Mouse (Mus musculus) small intestine, adult 2 months (tissue): ENCODE measurements around the gene Gm5426.

Experiments
- CTCF ChIP-seq: fragments of 200-500 bp; IDR thresholded peaks from 2 replicates; pipeline ENCODE4 v1.5.1; 2012; ENCODE audit warnings: low read depth, mild to moderate bottlenecking, control low read depth, inconsistent platforms, low read length, moderate library complexity, mixed read lengths; ENCODE audit not compliant: insufficient replicate concordance, insufficient read length; ENCODE audit errors: extremely low read depth
- POLR2A ChIP-seq: fragments of 200-500 bp; IDR thresholded peaks from 2 replicates; pipeline ENCODE4 v1.6.1; 2012; ENCODE audit warnings: low read depth, mild to moderate bottlenecking, control low read depth, inconsistent platforms, low read length, moderate library complexity

DNA sequence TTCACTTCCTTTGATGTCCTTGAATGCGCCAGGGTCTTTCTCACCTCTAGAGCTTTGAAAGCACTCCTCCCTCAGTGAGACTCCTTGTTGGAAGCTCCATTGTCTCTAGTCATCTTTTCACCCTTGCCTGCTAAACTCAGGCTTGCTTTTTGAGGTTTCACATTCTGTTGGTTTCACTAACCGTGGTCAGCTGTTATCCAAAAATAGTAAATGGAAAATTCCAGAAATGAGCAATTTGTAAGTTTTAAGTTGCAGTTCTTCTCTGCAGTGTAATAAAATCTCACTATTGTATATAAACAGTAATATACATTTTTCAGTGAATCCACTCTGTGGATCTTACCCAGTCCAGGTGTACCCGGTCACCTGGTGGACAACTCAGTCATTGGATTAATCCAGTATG, 21.1 kb upstream of the Gm5426 start:
- no peak for TF ChIP-seq CTCF
- no peak for TF ChIP-seq POLR2A
